Mouse (Mus musculus) stomach, embryonic 14.5 days (tissue): Measurements from ENCODE around the gene Vmn1r211. TPM values are rescaled to one million over a fixed set of nuclear protein-coding genes. Genes with fewer than 3 reads are reported as not detected.
"Not testable (repeated sequence)": the region's sequence is repeated elsewhere in the genome, so short reads cannot be mapped to it uniquely, and the experiment has no call there.

Source experiments
- ATAC-seq: fragments of 200-750 bp; cut with Nextera tagmentation; 2 replicates; pipeline ENCODE4 v1.8.0; 2017; ENCODE audit warnings: low read depth, moderate TSS enrichment; ENCODE audit not compliant: insufficient number of reproducible peaks, insufficient read depth, low FRiP score
- H3K27ac ChIP-seq: fragments of 300-500 bp; sonication (generic); 2 replicates; pipeline ENCODE4 v1.5.1; 2014; ENCODE audit warnings: mild to moderate bottlenecking, low read length, moderate library complexity, mixed read lengths
- H3K27me3 ChIP-seq: fragments of 300-500 bp; sonication (generic); 2 replicates; pipeline ENCODE4 v1.6.1; 2014; ENCODE audit warnings: low read length, control low read depth, mixed read lengths; ENCODE audit not compliant: control insufficient read depth, insufficient read depth
- H3K36me3 ChIP-seq: fragments of 300-500 bp; sonication (generic); 2 replicates; pipeline ENCODE4 v1.6.1; 2014; ENCODE audit warnings: mild to moderate bottlenecking, control low read depth, low read length, moderate library complexity, mixed read lengths; ENCODE audit not compliant: control insufficient read depth, insufficient read depth
- H3K4me1 ChIP-seq: fragments of 300-500 bp; sonication (generic); 2 replicates; pipeline ENCODE4 v1.6.1; 2014; ENCODE audit warnings: low read length, control low read depth, mixed read lengths; ENCODE audit not compliant: control insufficient read depth, insufficient read depth
- H3K4me2 ChIP-seq: fragments of 300-500 bp; sonication (generic); replicated peaks from 2 replicates; pipeline ENCODE4 v1.6.1; 2014; ENCODE audit warnings: low read depth, low read length, control low read depth
- H3K4me3 ChIP-seq: fragments of 300-500 bp; sonication (generic); 2 replicates; pipeline ENCODE4 v1.5.1; 2014; ENCODE audit warnings: low read depth, low read length, control low read depth
- H3K9ac ChIP-seq: fragments of 300-500 bp; sonication (generic); replicated peaks from 2 replicates; pipeline ENCODE4 v1.6.1; 2014; ENCODE audit warnings: low read depth, mild to moderate bottlenecking, control low read depth, low read length, moderate library complexity, mixed read lengths
- H3K9me3 ChIP-seq: fragments of 300-500 bp; sonication (generic); 2 replicates; pipeline ENCODE4 v1.6.1; 2016; ENCODE audit warnings: low read depth, low read length, control low read depth; ENCODE audit not compliant: control insufficient read depth
- polyA plus RNA-seq: library from polyadenylated mRNA; unstranded; fragments of >200 nt; fragmentation: Nextera tagmentation; extraction: Ambion mirVana; gene quantifications from 2 replicates; pipeline ENCODE4 v1.2.1, GENCODE M21; 2014

Gene Vmn1r211
- polyA plus RNA-seq, 1 experiment from 2014 or later, result not detected

DNA sequence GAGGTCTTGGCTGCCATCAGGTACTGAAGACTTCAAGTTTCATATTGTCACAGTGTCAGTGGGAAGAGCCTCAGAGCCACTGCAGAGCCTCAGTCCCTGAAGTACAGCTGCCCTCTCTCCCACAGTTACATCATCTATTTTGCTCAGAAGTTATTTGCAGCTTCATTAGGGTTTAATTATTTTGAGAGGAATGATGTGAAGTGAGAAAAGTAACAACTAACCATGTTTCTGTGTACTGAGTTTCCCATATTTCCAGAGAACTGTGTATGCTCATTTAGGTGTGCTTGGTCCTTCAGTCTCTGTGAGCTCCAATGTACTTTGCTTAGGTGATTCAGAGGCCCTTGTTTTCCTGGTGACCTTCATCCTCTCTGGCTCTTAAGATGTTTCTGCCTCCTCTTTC is 47.8 kb downstream of the Vmn1r211 start, which contains the start of gene Vmn1r209:
TSS of gene Vmn1r209 (minus strand) at position 101 of the 400 bp plus-strand sequence.
- not testable (repeated sequence) for H3K27ac ChIP-seq, H3K9ac ChIP-seq

More for the DNA sequence above, 47.8 kb downstream of the Vmn1r211 start, which contains the start of gene Vmn1r209:
- not testable (repeated sequence) for H3K27me3 ChIP-seq, H3K4me3 ChIP-seq, H3K9me3 ChIP-seq, H3K4me2 ChIP-seq, H3K4me1 ChIP-seq, ATAC-seq, H3K36me3 ChIP-seq

Other genes starting within 250 kb of the Vmn1r211 start
- gene Vmn1r206, start 233.3 kb downstream of the Vmn1r211 start, polyA plus RNA-seq, result not detected in 2 replicates
- not detected in 2 replicates for gene Vmn1r207-ps, start 127.9 kb downstream of the Vmn1r211 start, polyA plus RNA-seq
- gene Vmn1r208, start 80.2 kb downstream of the Vmn1r211 start, polyA plus RNA-seq, result not detected in 2 replicates
- gene Vmn1r209, start 47.9 kb downstream of the Vmn1r211 start, polyA plus RNA-seq, result not detected in 2 replicates
- not detected in 2 replicates for gene Vmn1r210, start 26.2 kb downstream of the Vmn1r211 start, polyA plus RNA-seq
- gene Vmn1r212, start 26.6 kb upstream of the Vmn1r211 start, polyA plus RNA-seq, result not detected in 2 replicates
- gene Vmn1r213, start 150.1 kb upstream of the Vmn1r211 start, polyA plus RNA-seq, result not detected in 2 replicates
- gene Vmn1r214, start 172.9 kb upstream of the Vmn1r211 start, polyA plus RNA-seq, result not detected in 2 replicates
- not detected in 2 replicates for gene Vmn1r215, start 210.5 kb upstream of the Vmn1r211 start, polyA plus RNA-seq